Mouse (Mus musculus) midbrain, embryonic 14.5 days (tissue): ENCODE data around the gene Slc26a8. TPM values are rescaled to one million over a fixed set of nuclear protein-coding genes. Genes with fewer than 3 reads are reported as not detected.

Source experiments
- ATAC-seq: fragments of 200-750 bp; cut with Nextera tagmentation; 2 replicates; pipeline ENCODE4 v1.8.0; 2017; ENCODE audit warnings: moderate number of reproducible peaks, moderate library complexity; ENCODE audit not compliant: low FRiP score, low TSS enrichment
- DNase-seq: peaks from one replicate; pipeline ENCODE4 v3.0.0-alpha.2; 2015
- H3K27ac ChIP-seq: fragments of 300-500 bp; sonication (generic); replicated peaks from 2 replicates; pipeline ENCODE4 v1.5.1; 2014; ENCODE audit warnings: mild to moderate bottlenecking, low read depth, low read length, moderate library complexity
- H3K27me3 ChIP-seq: fragments of 300-500 bp; sonication (generic); 2 replicates; pipeline ENCODE4 v1.6.1; 2014; ENCODE audit warnings: low read length, control low read depth, mixed read lengths; ENCODE audit not compliant: control insufficient read depth, insufficient read depth
- H3K36me3 ChIP-seq: fragments of 300-500 bp; sonication (generic); 2 replicates; pipeline ENCODE4 v1.6.1; 2014; ENCODE audit warnings: low read length, control low read depth; ENCODE audit not compliant: control insufficient read depth, insufficient read depth
- H3K4me1 ChIP-seq: fragments of 300-500 bp; sonication (generic); 2 replicates; pipeline ENCODE4 v1.6.1; 2014; ENCODE audit warnings: mild to moderate bottlenecking, antibody characterized with exemption, low read length, control low read depth; ENCODE audit not compliant: control insufficient read depth, insufficient read depth
- H3K4me2 ChIP-seq: fragments of 300-500 bp; sonication (generic); 2 replicates; pipeline ENCODE4 v1.6.1; 2014; ENCODE audit warnings: mild to moderate bottlenecking, low read length, moderate library complexity
- H3K4me3 ChIP-seq: fragments of 300-500 bp; sonication (generic); replicated peaks from 2 replicates; pipeline ENCODE4 v1.5.1; 2014; ENCODE audit warnings: low read depth, low read length
- H3K9ac ChIP-seq: fragments of 300-500 bp; sonication (generic); replicated peaks from 2 replicates; pipeline ENCODE4 v1.6.1; 2014; ENCODE audit warnings: mild to moderate bottlenecking, low read length, moderate library complexity
- H3K9me3 ChIP-seq: fragments of 300-500 bp; sonication (generic); 2 replicates; pipeline ENCODE4 v1.6.1; 2016; ENCODE audit warnings: low read length, control low read depth, mixed read lengths; ENCODE audit not compliant: control insufficient read depth
- WGBS: fragments of 180-500 bp; shearing (Covaris S2); extraction: QIAGEN DNeasy Blood & Tissue Kit; methylation state at CpG from one replicate; pipeline ENCODE4 v1.1.7; 2014; 5-methylcytosine and 5-hydroxymethylcytosine counted together
- polyA plus RNA-seq: library from polyadenylated mRNA; unstranded; fragments of >200 nt; fragmentation: Nextera tagmentation; extraction: Ambion mirVana; gene quantifications from 2 replicates; pipeline ENCODE4 v1.2.1, GENCODE M21; 2014

The Slc26a8 gene
- polyA plus RNA-seq, 1 experiment from 2014 or later: 1.8 TPM

DNA sequence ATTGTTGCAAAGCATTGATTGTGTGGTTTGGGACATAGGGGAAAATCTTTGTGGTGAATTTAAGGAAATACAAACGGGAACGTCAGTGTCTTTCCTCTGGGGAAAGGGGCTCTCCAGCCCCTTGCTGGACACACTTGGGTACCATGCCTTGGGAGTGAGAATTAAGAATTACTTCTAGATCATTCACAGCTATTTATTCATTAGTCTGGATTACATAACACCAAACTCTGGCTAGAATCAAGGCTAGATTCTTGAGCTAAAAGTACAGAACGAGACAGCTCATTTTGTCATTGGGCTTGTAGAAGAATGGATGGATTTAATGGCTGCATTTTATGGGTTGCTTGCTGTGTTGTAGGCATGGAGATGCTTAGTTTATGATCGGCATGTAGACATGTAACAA lies 4.8 kb upstream of the Slc26a8 start:
- Histone ChIP-seq H3K36me3 (no peaks in the 10 kb centered on the region), H3K4me1 (peaks cover 32% of the 10 kb centered on the region), H3K27me3 (no peaks in the 10 kb centered on the region), H3K9me3 (no peaks in the 10 kb centered on the region), H3K4me3 (no peak overlapping the region), H3K27ac (no peak overlapping the region), H3K4me2 (no peak overlapping the region), H3K9ac (no peak overlapping the region)
- 86% methylated on average over 4 of the region's 4 CpGs for WGBS
- DNase-seq (no peak), ATAC-seq (no peak)

- H3K4me3 ChIP-seq: no peak overlapping the region
- DNase-seq (no peak), ATAC-seq (no peak)
- H3K27ac ChIP-seq: no peak overlapping the region
- H3K9ac ChIP-seq: no peak overlapping the region
- H3K4me2 ChIP-seq: no peak overlapping the region; the same call in 1 of the 2 replicates
- H3K36me3 ChIP-seq: no peaks in the 10 kb centered on the region
- no peaks in the 10 kb centered on the region for H3K27me3 ChIP-seq
- H3K4me1 ChIP-seq: peaks cover 38% of the 10 kb centered on the region
- 50% methylated on average over 2 of the region's 2 CpGs for WGBS
- no peaks in the 10 kb centered on the region for H3K9me3 ChIP-seq
Observed at GRCm38 (mm10) chr17:28694078-28694477, 4.0 kb upstream of the Slc26a8 start.

GRCm38 (mm10) chr17:28693086-28693485 lies 3.1 kb upstream of the Slc26a8 start:
- H3K9me3 ChIP-seq: no peaks in the 10 kb centered on the region
- H3K36me3 ChIP-seq: no peaks in the 10 kb centered on the region
- H3K9ac ChIP-seq: peak overlapping the region; percentile 90
- ATAC-seq (no peak), DNase-seq (no peak)
- WGBS: 59% methylated on average over 3 of the region's 3 CpGs
- no peak overlapping the region for H3K27ac ChIP-seq
- no peaks in the 10 kb centered on the region; the same call in 1 of the 2 replicates for H3K27me3 ChIP-seq
- peak overlapping the region; percentile 95 for H3K4me3 ChIP-seq
- peak overlapping the region; percentile 70 for H3K4me2 ChIP-seq
- peaks cover 38% of the 10 kb centered on the region for H3K4me1 ChIP-seq

- Histone ChIP-seq H3K4me1 (peaks cover 32% of the 10 kb centered on the region), H3K9me3 (no peaks in the 10 kb centered on the region), H3K9ac (peak overlapping the region; percentile 90), H3K27ac (peak overlapping the region; percentile 95), H3K27me3 (no peaks in the 10 kb centered on the region; the same call in 1 of the 2 replicates), H3K36me3 (no peaks in the 10 kb centered on the region), H3K4me3 (peak overlapping the region; percentile 95), H3K4me2 (peak overlapping the region; percentile 70)
- ATAC-seq: no peak
- under 1% methylated on average over 18 of the region's 18 CpGs for WGBS
- peak; percentile 67 for DNase-seq
Observed at GRCm38 (mm10) chr17:28692341-28692710, 2.3 kb upstream of the Slc26a8 start.

DNA sequence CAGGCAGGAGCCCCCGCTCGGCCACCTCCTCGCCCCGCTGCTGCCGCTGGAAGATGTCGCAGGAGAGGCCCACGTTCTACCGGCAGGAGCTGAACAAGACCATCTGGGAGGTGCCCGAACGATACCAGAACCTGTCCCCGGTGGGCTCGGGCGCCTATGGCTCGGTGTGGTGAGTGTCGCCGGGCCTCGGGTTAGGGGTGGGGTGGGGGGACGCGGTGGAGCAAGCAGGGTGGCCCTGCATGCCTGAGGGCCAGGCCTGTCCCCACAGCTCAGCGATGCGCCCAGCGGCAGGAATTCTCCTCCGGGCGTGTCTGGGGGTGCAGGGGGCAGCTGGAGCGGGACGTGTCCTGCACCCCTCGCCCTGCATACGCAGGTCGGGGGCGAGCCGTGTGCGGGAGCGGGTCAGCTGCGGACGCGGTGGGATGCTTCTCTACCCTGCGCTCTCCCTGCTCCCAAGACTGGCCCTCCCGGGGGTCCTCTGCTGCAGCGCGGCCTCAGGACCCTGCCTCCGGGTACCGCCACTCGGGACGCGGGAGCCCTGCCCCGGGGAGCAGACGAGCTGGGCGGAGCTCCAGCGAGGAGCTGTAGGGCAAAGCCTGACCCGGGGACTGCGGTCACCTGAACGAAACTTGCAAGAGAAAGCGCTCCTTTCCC lies 1.8 kb upstream of the Slc26a8 start:
- H3K4me3 ChIP-seq: peak overlapping the region; percentile 95
- no peaks in the 10 kb centered on the region for H3K36me3 ChIP-seq
- peak overlapping the region; percentile 95 for H3K27ac ChIP-seq
- no peaks in the 10 kb centered on the region; the same call in 1 of the 2 replicates for H3K27me3 ChIP-seq
- H3K4me2 ChIP-seq: peak overlapping the region; percentile 70
- H3K4me1 ChIP-seq: peaks cover 28% of the 10 kb centered on the region
- peak overlapping the region; percentile 90 for H3K9ac ChIP-seq
- H3K9me3 ChIP-seq: no peaks in the 10 kb centered on the region
- ATAC-seq: peak; percentile 56
- WGBS: under 1% methylated on average over 53 of the region's 53 CpGs
- DNase-seq: peak; percentile 68

DNA sequence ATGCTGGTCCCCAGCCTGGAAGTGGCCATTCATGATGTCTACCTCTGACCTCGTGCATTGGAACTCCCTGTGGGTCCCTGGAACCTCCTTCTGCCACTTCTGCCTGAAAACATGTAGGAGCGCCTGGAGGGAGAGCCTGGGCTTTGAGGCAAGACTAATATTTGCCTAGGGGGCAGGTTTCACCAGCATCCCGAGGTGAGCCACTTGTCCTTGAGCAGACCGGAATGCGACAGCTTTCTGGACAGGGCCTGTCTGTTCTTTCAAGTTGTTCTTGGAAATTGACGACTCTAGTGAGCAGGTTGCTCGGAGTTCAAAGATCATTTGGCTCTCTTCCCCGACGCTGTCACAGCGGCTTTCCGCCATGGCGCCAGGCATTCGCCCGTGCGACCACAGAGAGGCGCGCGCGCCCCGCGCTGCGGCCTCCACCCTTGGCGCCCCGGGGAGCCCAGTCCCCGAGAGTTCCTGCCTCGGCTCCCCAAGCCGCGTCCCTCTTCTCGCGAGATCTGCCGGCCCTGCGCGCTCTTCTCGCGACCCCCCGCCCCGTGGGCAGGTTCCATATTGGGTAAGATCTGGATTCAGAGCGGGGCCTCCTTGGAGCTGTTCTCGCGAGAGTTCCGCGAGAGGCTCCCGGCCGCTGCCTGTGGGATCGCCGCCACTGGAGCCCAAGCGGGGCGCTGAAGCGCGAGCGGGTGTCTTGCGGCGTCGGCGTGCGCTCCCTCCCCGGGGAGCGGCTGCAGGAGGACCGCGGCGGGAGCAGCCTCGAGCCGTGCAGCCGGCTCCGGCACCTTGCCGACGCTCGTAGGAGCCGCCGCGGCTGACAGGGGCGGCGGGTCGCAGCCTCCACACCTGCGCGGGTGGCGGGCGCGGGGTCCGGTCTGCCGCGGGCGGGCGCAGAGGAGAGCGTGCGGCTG lies 998 bp upstream of the Slc26a8 start, which contains the start of gene Mapk14:
TSS of gene Mapk14 (plus strand) at position 554 of the 911 bp plus-strand sequence.
- DNase-seq (peak; percentile 100), ATAC-seq (peak; percentile 94)
- H3K9ac ChIP-seq: peak within 1 kb of the TSS; percentile 90
- no peaks in the 10 kb centered on the region for H3K9me3 ChIP-seq
- peak within 1 kb of the TSS; percentile 70 for H3K4me2 ChIP-seq
- H3K27me3 ChIP-seq: no peaks in the 10 kb centered on the region; the same call in 1 of the 2 replicates
- H3K4me3 ChIP-seq: peak within 1 kb of the TSS; percentile 95
- H3K4me1 ChIP-seq: peaks cover 25% of the 10 kb centered on the region
- WGBS: under 1% methylated on average over 86 of the region's 86 CpGs
- no peaks in the 10 kb centered on the region for H3K36me3 ChIP-seq
- peak within 1 kb of the TSS; percentile 95 for H3K27ac ChIP-seq

DNA sequence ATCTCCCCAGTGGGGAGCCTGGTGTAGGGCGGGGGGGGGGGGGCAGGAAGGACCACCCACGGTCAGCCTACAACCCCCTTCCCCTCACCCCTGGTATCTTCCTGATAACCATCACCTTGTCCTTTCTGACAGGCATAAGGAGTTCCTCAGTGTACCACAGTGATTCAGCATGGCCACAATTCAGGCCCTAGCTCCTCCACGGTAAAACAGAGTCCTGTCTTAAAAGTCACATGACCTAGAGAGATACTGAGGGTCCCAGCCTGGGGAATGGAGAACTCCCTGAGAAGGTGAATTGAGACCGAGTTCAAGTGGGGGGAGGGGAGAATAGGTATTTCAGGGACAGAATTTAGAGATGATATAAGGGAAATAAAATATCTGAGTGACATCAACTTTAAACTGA lies 2.7 kb downstream of the Slc26a8 start:
- DNase-seq: no peak
- WGBS: 54% methylated on average over 4 of the region's 4 CpGs
- H3K9me3 ChIP-seq: no peaks in the 10 kb centered on the region
- no peaks in the 10 kb centered on the region for H3K36me3 ChIP-seq
- no peak overlapping the region for H3K4me2 ChIP-seq
- no peak overlapping the region for H3K9ac ChIP-seq
- ATAC-seq: no peak
- no peaks in the 10 kb centered on the region; the same call in 1 of the 2 replicates for H3K27me3 ChIP-seq
- no peak overlapping the region for H3K4me3 ChIP-seq
- no peak overlapping the region for H3K27ac ChIP-seq
- peaks cover 11% of the 10 kb centered on the region; the same call in 1 of the 2 replicates for H3K4me1 ChIP-seq

GRCm38 (mm10) chr17:28684631-28685030 lies 5.4 kb downstream of the Slc26a8 start:
- Histone ChIP-seq H3K27ac (no peak overlapping the region), H3K4me3 (no peak overlapping the region), H3K4me2 (no peak overlapping the region), H3K4me1 (peaks cover 4% of the 10 kb centered on the region; the same call in 1 of the 2 replicates), H3K27me3 (no peaks in the 10 kb centered on the region; the same call in 1 of the 2 replicates), H3K9ac (no peak overlapping the region), H3K9me3 (no peaks in the 10 kb centered on the region), H3K36me3 (no peaks in the 10 kb centered on the region)
- 54% methylated on average over 19 of the region's 19 CpGs for WGBS
- DNase-seq (no peak), ATAC-seq (no peak)
